Mouse (Mus musculus) heart, postnatal 10 days (tissue): ENCODE results near the gene Hspa12a. TPM values are rescaled to one million over a fixed set of nuclear protein-coding genes. Genes with fewer than 3 reads are reported as not detected.
A peak's percentile ranks its signal among the peaks of the same experiment; 100 is the strongest.
"Not testable (repeated sequence)": the region's sequence is repeated elsewhere in the genome, so short reads cannot be mapped to it uniquely, and the experiment has no call there.

Experiments
- DNase-seq, 2 experiments: peaks; one replicate each; pipeline ENCODE4 v3.0.0; 2021
- intact Hi-C: fragments of 180-260 bp; cut with DNase I; formaldehyde crosslinking; loops from one replicate; pipeline ENCODE4 v1.15.1; 2025
- total RNA-seq, 2 experiments: library from RNA; stranded (reverse); gene quantifications; 2 replicates each; pipeline ENCODE4 v1.2.3; 2021

The Hspa12a gene
- total RNA-seq, 2 experiments from 2014 or later = 26.2 to 29.8 TPM

GRCm38 (mm10) chr19:58913301-58913700, 30.2 kb downstream of the Hspa12a start:
- intact Hi-C loops = loop anchor here (10.0 kb wide), 1 partner anchor 172 kb away; no protein-coding TSS in a partner anchor
- no peak for DNase-seq

GRCm38 (mm10) chr19:58911386-58911785, 32.1 kb downstream of the Hspa12a start:
- peak; percentile 72 to 82 for DNase-seq
- intact Hi-C loops = loop anchor here (1.0 to 10.0 kb wide), 3 partner anchors 173 to 297 kb away; no protein-coding TSS in a partner anchor

DNA sequence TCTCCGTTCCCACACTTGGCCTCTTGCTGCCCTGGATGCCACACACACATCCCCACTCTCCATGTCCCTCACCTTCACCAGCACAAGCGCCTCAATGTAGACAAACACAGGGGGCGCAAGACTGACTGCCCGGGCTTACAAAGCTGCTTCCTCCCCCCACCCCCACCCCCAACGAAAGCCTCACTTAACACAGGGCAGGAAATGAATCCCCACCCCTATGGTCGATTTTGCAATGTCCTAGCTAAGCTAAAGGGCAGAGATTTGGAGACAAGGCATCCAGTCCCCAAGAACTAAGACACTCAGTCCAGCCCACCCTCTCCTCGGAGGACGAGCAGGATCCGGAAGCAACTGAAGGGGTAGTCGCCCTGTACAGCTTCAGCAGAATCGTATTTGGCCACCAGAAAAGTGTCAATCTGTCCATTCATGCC, 32.5 kb downstream of the Hspa12a start:
- intact Hi-C loops = loop anchor here (1.0 to 10.0 kb wide), 3 partner anchors 174 to 297 kb away; no protein-coding TSS in a partner anchor
- peak in 1 of 2 experiments; percentile 18 for DNase-seq

GRCm38 (mm10) chr19:58908018-58908417, 35.4 kb downstream of the Hspa12a start:
- intact Hi-C loops = no loop called here
- DNase-seq = no peak

DNA sequence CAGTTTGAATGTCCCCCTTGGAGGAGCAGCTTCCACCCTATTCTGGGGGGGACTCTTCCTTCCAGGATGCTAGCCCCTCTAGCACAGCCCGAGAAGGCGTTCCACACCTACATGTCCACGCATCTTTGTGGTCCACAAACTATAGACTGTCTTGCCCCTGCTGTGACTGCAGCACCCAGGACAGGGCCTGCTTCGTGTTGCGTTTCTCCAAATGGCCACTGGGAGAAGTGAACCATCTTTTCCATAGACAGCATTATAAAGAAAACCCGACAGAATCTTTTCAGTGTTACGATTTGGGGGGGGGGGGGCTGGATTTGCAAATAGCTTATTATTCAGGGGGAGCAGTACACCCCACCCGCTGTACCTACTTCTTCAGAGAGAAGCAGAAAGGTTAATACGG, 36.8 kb downstream of the Hspa12a start:
- intact Hi-C loops = no loop called here
- DNase-seq = no peak

DNA sequence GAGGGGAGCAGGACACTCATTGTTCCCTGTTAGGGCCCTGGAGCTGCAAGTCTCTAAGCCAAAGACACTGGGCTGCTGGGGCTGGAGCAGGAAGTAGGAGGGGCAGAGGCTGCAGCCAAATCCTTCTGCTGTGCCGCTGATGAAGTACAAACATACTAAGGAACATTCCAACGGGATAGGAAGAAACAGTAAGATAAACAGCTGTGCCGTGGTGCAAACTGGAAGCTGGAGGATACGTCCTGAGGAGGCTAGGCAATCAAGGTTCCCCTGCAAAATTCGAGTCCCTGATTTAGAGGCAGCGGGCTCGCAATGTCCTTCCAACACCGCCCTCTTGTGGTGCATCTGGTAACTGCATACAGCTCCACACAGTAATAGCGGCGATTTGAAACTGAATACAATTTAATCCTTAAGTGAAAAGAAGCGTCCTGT, 39.5 kb downstream of the Hspa12a start:
- intact Hi-C loops = loop anchor here (1.0 to 2.0 kb wide), 3 partner anchors 43 to 141 kb away; no protein-coding TSS in a partner anchor
- DNase-seq = peak; percentile 91 to 95

GRCm38 (mm10) chr19:58903079-58903898, 40.2 kb downstream of the Hspa12a start:
- intact Hi-C loops = no loop called here
- DNase-seq = no peak

- DNase-seq, intact Hi-C loops: not testable (repeated sequence)
Measured at GRCm38 (mm10) chr19:58900471-58900870, 43.0 kb downstream of the Hspa12a start.

DNA sequence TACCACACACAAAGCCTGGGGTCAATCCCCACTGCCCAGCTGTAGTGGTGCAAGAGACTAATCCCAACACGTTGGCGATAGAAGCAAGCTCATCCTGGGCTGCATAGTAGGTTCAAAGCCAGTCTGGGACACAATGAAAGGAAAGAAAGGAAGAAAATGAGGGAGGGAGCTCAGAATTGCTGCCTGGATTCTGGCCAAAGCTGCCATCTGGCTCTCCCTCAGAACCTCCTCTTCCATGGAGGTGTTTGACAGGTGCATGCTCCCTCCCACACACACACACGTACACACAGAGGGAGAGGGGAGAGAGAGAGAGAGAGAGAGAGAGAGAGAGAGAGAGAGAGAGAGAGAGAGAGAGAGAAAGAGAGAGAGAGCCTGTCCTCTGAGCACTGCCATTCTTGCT, 47.2 kb downstream of the Hspa12a start:
- no peak for DNase-seq
- intact Hi-C loops = no loop called here

GRCm38 (mm10) chr19:58889306-58890038, 54.0 kb downstream of the Hspa12a start:
- no peak for DNase-seq
- intact Hi-C loops = no loop called here

DNA sequence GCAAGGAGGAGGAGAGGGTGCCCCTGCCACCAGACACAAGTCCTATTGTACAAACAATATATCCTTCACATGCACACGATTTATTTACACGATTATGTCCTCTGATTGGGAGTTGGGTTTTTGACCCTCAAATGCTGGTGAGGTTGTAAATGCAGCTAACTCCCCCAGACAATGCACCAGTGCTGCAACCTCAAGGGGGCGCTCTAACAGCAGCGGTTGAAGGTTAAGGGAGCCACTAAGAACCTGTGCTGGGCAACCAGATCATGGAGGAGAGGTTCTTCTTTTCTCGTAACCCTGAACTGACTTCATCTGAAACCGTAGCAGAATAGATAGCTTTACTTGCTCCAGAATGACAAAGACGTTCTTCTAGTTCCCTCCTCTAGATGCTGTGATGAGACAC, 57.0 kb downstream of the Hspa12a start:
- intact Hi-C loops = no loop called here
- no peak for DNase-seq

DNA sequence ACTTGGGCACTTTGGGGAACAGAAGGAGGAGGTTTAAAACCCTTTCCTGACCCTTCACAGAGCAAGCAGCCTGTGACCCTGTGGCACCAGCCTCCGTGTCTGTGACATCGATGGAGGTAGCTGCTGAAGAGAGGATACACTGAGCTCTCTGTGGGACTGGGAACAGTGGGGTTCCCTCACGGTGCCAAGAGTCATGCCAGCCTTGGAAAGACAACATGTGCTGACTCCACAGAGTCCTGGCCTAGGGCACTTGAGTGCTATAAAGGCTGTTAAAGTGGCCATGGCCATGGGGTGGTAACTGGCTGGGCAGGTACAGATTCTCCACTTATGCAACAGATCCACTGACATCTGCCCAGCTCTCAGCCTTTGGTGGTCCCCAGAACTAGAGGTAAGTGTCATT, 60.0 kb downstream of the Hspa12a start:
- no peak for DNase-seq
- intact Hi-C loops = no loop called here

DNA sequence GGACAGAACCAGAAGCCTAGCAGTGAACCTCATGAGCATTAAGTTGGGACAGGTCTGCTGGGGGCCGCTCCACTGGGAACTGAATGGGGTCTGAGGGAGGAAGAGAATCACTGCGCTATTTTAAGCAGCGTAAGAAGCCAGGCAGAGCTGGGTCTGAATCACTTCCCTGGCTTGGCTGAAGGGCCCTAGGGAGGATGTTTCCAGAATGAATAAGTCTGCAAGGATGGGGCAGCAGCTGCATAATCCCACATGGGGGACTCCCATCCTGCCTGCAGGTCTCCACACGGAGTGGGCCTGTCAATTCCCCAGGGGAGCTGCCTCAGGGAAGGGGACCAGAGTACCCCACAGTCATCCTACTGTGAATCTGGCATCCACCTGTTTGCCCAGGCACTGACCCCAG, 61.1 kb downstream of the Hspa12a start:
- intact Hi-C loops = no loop called here
- DNase-seq = peak; percentile 35 to 47

- no peak for DNase-seq
- intact Hi-C loops = no loop called here
Measured at GRCm38 (mm10) chr19:58879330-58879957, 64.0 kb downstream of the Hspa12a start.

DNA sequence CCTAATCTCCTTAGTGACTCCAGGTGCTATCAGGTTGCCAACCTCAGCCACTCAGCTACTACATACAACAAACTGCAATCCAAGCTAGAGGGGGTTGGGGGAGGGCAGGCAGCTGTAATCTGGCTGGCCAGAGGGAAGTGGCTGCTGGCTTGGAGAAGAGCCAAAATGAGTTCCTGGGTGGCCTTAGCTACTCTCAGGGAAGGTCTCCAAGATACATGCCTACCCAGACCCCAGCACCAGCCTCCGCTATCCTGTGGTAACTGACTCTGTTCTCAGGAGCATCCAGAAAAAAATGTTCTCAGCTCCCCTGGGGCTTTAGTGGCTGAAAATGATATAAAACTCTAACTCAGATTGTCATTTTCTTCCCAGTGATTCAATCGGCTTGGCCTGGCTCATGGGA, 64.9 kb downstream of the Hspa12a start:
- intact Hi-C loops = no loop called here
- peak in 1 of 2 experiments; percentile 36 for DNase-seq

DNA sequence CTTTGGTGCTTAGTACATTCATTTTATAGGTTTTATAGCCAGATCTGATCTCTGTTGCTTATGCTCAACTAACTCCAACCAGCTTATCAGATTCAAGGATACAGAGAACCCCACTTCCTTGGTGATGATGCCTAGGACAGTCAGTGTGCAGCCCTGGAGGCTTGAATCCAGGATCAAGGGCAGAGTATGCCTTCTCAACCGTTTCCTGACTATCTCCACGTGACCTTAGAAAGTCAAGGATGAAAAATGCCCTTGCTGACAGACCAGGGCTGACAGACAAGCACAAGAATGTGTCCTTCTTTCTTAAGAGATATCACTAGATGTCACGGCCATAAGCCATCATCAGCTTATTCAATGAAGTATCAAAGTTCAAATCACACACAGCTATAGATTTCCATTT, 69.9 kb downstream of the Hspa12a start:
- DNase-seq = no peak
- intact Hi-C loops = no loop called here

DNA sequence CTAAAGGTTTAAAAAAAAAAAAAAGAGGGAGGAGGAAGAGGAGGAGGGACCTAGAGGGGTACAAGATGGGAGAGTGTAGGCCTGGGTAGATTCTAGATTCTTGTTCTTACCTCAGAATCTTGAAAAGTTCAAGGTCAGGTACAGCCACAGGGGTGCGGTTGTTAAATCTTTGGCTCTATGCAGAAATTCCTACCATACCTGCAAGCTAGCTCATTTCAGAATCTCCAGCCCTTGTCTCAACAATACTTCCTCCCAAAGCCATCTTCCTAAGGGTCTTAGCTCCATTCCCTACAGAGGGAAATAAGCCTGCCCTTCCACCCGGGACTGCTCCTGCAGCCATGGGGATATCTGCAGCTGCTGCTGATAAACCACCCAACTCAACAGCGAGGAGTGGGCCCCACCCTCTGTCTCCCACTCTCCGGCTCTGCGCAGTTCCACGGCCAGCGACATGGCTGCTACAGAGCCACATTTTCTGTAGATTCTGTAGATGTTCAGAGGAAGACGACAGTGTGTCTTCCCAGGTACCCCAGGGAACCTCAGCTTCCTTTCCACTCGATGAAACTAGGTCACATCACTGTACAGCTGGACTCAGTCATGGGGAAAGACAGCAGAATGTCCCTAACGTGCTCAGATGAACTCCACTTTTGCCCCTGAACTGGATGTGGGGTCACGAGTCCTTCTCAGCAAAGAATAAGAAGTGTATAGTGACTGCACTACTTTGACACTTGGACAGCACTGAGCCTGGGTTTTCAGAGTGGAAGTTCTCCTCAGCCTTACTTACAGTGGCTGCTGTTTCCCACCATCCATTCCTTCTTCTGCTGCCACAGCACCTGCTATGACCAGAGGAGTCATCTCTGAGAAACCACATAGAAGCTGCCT, 70.8 kb downstream of the Hspa12a start:
- intact Hi-C loops = no loop called here
- no peak for DNase-seq

GRCm38 (mm10) chr19:58871878-58872277, 71.6 kb downstream of the Hspa12a start:
- intact Hi-C loops = no loop called here
- no peak for DNase-seq

DNA sequence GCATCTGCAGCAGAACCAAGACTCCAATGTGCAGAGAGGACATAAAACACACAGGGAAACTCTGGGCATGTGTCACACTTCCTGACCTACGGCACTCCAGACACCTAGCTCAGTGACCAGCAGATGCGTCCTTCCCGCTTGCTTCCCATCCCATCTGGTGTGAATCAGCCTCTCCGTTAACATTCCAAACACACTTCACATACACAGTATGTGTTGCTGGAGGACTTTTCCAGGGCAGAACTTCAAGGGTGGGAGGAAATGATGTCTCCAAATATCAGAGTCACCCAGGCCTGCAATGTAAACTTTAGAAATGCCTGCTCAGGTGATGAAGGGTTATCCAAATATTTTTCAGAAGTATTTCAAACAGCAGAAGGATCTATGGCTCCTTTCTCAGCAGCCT, 76.8 kb downstream of the Hspa12a start:
- intact Hi-C loops = no loop called here

DNA sequence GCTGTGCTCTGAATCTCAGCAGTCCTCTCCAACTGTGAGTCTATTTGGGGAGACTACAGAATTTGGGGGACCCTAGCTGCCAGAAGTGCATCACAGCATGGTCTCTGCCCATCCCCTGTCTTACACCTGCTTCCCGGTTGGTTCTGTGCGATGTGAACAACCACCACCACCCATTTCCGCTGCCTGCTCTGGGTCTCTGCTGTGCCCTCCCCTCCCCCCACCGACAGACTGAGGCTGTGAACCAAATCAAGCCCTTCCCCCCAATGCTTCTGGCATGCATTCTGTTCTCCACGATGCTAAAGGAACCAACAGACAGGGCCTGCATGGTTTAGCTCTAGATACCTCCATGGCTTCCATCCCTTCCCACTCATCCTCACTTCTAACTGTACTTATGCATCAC, 78.2 kb downstream of the Hspa12a start:
- no peak for DNase-seq
- intact Hi-C loops = no loop called here

More for the DNA sequence above, 76.8 kb downstream of the Hspa12a start:
- no peak for DNase-seq
